Mouse (Mus musculus) hindbrain, embryonic 16.5 days (tissue): ENCODE results near the gene Klhdc8a. TPM values are rescaled to one million over a fixed set of nuclear protein-coding genes. Genes with fewer than 3 reads are reported as not detected.

Source experiments
- ATAC-seq: fragments of 200-750 bp; cut with Nextera tagmentation; 2 replicates; pipeline ENCODE4 v1.8.0; 2017; ENCODE audit warnings: moderate TSS enrichment, moderate library complexity
- H3K27ac ChIP-seq: fragments of 300-500 bp; sonication (generic); 2 replicates; pipeline ENCODE4 v1.5.1; 2014; ENCODE audit warnings: low read depth, mild to moderate bottlenecking, control low read depth, low read length, moderate library complexity
- H3K27me3 ChIP-seq: fragments of 300-500 bp; sonication (generic); replicated peaks from 2 replicates; pipeline ENCODE4 v1.6.1; 2014; ENCODE audit warnings: low read length; ENCODE audit not compliant: control insufficient read depth, insufficient read depth
- H3K36me3 ChIP-seq: fragments of 300-500 bp; sonication (generic); 2 replicates; pipeline ENCODE4 v1.6.1; 2014; ENCODE audit warnings: mild to moderate bottlenecking, low read length, moderate library complexity, mixed read lengths; ENCODE audit not compliant: control insufficient read depth, insufficient read depth
- H3K4me1 ChIP-seq: fragments of 300-500 bp; sonication (generic); 2 replicates; pipeline ENCODE4 v1.6.1; 2014; ENCODE audit warnings: low read depth, low read length; ENCODE audit not compliant: control insufficient read depth, insufficient read depth
- H3K4me2 ChIP-seq: fragments of 300-500 bp; sonication (generic); 2 replicates; pipeline ENCODE4 v1.6.1; 2014; ENCODE audit warnings: mild to moderate bottlenecking, low read length, control low read depth, moderate library complexity
- H3K4me3 ChIP-seq: fragments of 300-500 bp; sonication (generic); 2 replicates; pipeline ENCODE4 v1.5.1; 2014; ENCODE audit warnings: mild to moderate bottlenecking, low read length, control low read depth, moderate library complexity
- H3K9ac ChIP-seq: fragments of 300-500 bp; sonication (generic); 2 replicates; pipeline ENCODE4 v1.6.1; 2014; ENCODE audit warnings: low read depth, mild to moderate bottlenecking, control low read depth, low read length, moderate library complexity
- H3K9me3 ChIP-seq: fragments of 300-500 bp; sonication (generic); 2 replicates; pipeline ENCODE4 v1.6.1; 2014; ENCODE audit warnings: mild to moderate bottlenecking, low read length, moderate library complexity; ENCODE audit not compliant: control insufficient read depth
- WGBS: fragments of 180-500 bp; shearing (Covaris S2); extraction: QIAGEN DNeasy Blood & Tissue Kit; methylation state at CpG from one replicate; pipeline ENCODE4 v1.1.7; 2014; 5-methylcytosine and 5-hydroxymethylcytosine counted together
- polyA plus RNA-seq: library from polyadenylated mRNA; unstranded; fragments of >200 nt; fragmentation: Nextera tagmentation; extraction: Ambion mirVana; gene quantifications from 2 replicates; pipeline ENCODE4 v1.2.1, GENCODE M21; 2015

The Klhdc8a gene
- polyA plus RNA-seq = 8.3 and 10.0 TPM in 2 replicates

DNA sequence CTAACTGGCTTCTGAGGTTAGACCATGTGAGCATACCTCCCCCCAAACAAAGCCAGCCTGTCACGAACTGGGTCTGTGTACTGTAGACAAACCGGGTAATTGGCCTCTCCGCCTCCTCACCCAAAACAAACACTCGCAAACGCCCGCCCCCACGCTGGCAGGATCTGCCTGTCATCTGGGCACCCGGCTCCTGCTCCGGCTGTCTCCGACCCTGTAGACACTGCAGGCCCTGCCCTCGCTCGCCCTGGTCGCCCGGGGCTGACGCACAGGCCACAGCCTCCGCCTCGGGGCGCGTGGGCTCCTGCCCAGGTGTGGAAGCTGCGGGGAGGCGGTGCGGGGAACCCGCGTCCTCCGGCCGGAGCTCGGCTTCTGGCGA, at the start of gene Klhdc8a:
Gene Klhdc8a (plus strand): TSS at position 202 of the 376 bp plus-strand sequence.
- Histone ChIP-seq H3K9ac (peak within 1 kb of the TSS; percentile 88), H3K4me1 (peaks cover 24% of the 10 kb centered on the region), H3K4me3 (peak within 1 kb of the TSS; percentile 65), H3K9me3 (no peaks in the 10 kb centered on the region), H3K36me3 (no peaks in the 10 kb centered on the region), H3K27me3 (no peaks in the 10 kb centered on the region; the same call in 1 of the 2 replicates), H3K4me2 (peak within 1 kb of the TSS; percentile 98), H3K27ac (peak within 1 kb of the TSS; percentile 76)
- under 1% methylated on average over 28 of the region's 28 CpGs for WGBS
- peak; percentile 49 for ATAC-seq

DNA sequence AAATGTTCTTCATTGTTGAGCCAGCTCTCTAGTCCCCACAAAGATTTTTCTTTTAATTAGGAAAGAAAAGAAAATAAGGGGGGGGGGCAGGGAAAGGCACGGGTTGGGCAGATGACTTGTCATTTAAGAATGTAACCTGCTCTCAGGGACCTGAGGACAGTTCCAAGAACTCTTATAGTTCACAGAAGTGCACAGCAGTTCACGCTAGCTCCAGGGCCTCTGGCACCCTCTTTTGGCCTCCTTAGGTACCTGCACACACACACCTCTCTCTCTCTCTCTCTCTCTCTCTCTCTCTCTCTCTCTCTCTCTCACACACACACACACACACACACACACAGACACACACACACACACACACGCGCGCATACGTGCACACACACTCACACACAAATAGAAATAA, 44.0 kb upstream of the Klhdc8a start:
- no peak overlapping the region for H3K27ac ChIP-seq
- no peaks in the 10 kb centered on the region for H3K27me3 ChIP-seq
- H3K9me3 ChIP-seq = no peaks in the 10 kb centered on the region
- no peaks in the 10 kb centered on the region for H3K36me3 ChIP-seq
- WGBS = 77% methylated on average over 6 of the region's 6 CpGs
- no peak overlapping the region for H3K4me3 ChIP-seq
- ATAC-seq = no peak
- no peak overlapping the region for H3K9ac ChIP-seq
- H3K4me2 ChIP-seq = no peak overlapping the region
- H3K4me1 ChIP-seq = no peaks in the 10 kb centered on the region

DNA sequence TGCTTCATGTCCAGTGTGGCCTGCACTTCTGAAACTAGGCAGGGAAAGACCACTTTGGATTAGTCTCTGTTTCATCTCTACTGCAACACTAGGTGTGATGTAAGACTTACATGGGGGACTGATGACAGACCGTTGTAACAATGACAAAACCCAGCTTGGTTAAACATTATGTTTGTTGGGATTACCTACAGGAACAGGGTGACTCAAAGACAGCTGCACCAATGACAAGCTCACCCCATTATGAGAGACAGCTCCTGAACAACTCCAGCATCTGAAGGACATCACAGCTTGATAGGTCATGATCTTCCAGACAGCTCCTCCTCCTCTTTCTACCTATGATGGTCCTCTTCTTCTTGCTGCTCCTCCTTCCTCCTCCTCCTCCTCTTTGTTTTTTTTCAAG, 38.1 kb upstream of the Klhdc8a start:
- no peaks in the 10 kb centered on the region for H3K9me3 ChIP-seq
- H3K4me2 ChIP-seq = no peak overlapping the region
- no peak overlapping the region for H3K27ac ChIP-seq
- 92% methylated on average over 1 of the region's 1 CpGs for WGBS
- H3K4me1 ChIP-seq = no peaks in the 10 kb centered on the region
- no peaks in the 10 kb centered on the region for H3K27me3 ChIP-seq
- H3K9ac ChIP-seq = no peak overlapping the region
- no peak for ATAC-seq
- no peaks in the 10 kb centered on the region for H3K36me3 ChIP-seq
- H3K4me3 ChIP-seq = no peak overlapping the region

DNA sequence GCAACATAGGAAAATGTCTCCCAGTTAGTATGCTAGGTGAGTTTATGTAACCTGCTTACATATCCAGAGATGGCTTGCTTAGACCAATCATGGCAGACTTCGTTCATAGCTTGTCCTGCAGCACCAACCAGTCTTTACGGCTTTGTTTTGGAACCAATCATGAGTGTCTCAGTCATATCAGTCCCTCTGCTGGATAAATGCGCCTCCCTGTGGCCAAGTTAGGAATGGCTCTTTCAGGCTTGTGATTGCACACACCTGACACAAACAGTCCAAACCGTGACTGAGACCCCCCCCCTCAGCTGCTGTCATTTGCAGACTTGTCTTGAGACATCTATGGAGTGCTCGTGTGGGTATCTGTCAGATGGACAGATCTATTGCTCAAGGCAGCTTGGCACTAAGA, 37.4 kb upstream of the Klhdc8a start:
- Histone ChIP-seq H3K4me3 (no peak overlapping the region), H3K4me1 (no peaks in the 10 kb centered on the region), H3K9me3 (no peaks in the 10 kb centered on the region), H3K36me3 (no peaks in the 10 kb centered on the region), H3K27me3 (no peaks in the 10 kb centered on the region), H3K4me2 (no peak overlapping the region), H3K27ac (no peak overlapping the region), H3K9ac (no peak overlapping the region)
- WGBS = 70% methylated on average over 5 of the region's 5 CpGs
- no peak for ATAC-seq

DNA sequence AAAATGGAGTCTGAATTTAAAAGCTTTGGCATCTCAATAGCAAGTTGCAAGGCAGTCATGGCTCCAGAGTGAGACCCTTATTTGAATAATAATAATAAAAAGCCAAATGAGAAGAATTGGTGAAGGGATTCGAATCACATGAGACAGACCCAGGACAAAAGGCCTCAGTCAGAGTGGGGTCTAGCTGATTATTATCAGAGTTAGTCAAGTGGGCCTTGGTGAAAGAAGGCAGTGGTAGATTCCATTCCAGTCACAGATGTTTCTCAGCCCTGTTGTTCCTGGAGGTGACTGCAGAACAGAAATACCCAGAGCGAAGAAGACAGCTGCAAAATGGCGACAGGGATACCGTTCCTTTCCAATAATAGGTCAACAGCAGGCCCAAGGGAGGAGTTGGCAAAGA, 34.8 kb upstream of the Klhdc8a start:
- no peak overlapping the region for H3K4me2 ChIP-seq
- no peaks in the 10 kb centered on the region; the same call in 1 of the 2 replicates for H3K4me1 ChIP-seq
- no peak for ATAC-seq
- H3K27me3 ChIP-seq = no peaks in the 10 kb centered on the region
- H3K36me3 ChIP-seq = no peaks in the 10 kb centered on the region
- H3K4me3 ChIP-seq = no peak overlapping the region
- H3K27ac ChIP-seq = no peak overlapping the region
- H3K9ac ChIP-seq = no peak overlapping the region
- no peaks in the 10 kb centered on the region for H3K9me3 ChIP-seq
- 67% methylated on average over 4 of the region's 4 CpGs for WGBS

DNA sequence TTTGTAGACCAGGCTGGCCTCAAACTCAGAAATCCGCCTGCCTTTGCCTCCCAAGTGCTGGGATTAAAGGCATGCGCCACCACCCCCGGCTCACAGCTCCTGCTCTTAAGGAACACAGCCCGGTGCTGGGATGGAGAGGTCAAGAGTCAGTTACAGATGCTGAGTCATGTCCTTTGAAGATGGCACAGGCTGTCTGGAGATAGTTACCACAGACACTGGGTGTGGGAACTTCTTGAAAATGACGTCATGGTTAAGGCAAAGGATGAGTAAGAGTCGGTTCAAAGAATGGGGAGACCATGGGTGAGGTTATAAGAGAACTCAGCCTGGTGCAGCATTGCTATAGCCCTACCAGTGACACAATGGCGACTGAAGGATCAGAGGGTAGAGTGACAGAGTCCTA, 33.8 kb upstream of the Klhdc8a start:
- ATAC-seq = no peak

DNA sequence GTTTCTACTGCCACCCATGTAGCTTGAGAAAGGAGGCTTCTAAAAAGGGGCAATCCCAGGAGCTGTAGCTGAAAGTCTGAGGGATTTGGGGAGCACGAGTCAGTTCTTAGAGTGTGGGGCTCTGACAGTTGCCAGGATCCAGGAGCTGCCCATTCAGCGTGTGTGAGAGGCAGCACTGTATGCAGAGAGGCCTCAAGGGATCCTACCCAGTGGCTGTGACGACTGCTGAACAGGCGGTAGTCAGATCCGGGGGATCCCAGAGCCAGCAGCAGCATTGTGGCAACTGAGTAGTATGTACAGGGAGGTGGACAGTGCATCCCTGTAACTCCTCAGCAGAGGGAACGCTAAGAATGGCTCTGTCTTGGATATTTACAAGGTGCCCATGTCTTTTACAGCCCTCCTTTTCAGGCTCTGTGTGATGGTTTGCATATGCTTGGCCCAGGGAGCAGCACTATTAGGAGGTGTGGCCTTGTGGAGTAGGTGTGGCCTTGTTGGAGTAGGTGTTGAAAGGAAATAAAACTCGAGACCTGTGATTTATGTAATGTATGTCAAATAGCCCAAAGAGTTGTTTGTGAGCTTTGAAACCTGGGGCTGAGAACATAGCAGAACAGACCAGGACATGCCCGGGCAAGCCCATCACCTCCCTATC, 33.1 kb upstream of the Klhdc8a start:
- Histone ChIP-seq H3K4me2 (no peak overlapping the region), H3K4me1 (no peaks in the 10 kb centered on the region; the same call in none of the 2 replicates), H3K27ac (no peak overlapping the region), H3K36me3 (no peaks in the 10 kb centered on the region), H3K27me3 (no peaks in the 10 kb centered on the region), H3K9ac (no peak overlapping the region), H3K4me3 (no peak overlapping the region), H3K9me3 (no peaks in the 10 kb centered on the region)
- 51% methylated on average over 8 of the region's 8 CpGs for WGBS
- ATAC-seq = no peak

More for the DNA sequence above, 33.8 kb upstream of the Klhdc8a start:
- no peak overlapping the region for H3K27ac ChIP-seq
- no peaks in the 10 kb centered on the region; the same call in none of the 2 replicates for H3K4me1 ChIP-seq
- WGBS = 79% methylated on average over 7 of the region's 7 CpGs
- no peaks in the 10 kb centered on the region for H3K36me3 ChIP-seq
- H3K9me3 ChIP-seq = no peaks in the 10 kb centered on the region
- H3K9ac ChIP-seq = no peak overlapping the region
- H3K4me2 ChIP-seq = no peak overlapping the region
- no peaks in the 10 kb centered on the region for H3K27me3 ChIP-seq
- no peak overlapping the region for H3K4me3 ChIP-seq

DNA sequence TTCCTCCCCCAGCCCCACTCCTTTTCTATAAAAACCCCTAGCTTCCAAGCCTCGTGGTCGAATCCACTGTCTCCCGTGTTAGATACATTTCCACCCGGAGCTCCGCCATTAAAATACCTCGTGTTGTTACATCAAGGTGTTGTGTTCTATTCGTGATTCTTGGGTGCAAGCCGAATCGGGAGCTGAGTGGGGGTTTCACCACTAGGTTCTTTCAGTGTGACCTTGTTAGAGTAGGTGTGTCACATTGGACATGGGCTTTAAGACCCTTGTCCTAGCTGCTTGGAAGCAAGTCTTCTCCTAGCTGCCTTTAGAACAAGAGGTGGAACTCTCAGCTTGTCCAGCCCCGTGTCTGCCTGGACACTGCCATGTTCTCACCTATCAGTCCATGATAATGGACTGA, 32.5 kb upstream of the Klhdc8a start:
- H3K27me3 ChIP-seq = no peaks in the 10 kb centered on the region
- H3K36me3 ChIP-seq = no peaks in the 10 kb centered on the region
- no peak overlapping the region for H3K9ac ChIP-seq
- ATAC-seq = no peak
- H3K4me1 ChIP-seq = no peaks in the 10 kb centered on the region; the same call in none of the 2 replicates
- no peaks in the 10 kb centered on the region for H3K9me3 ChIP-seq
- no peak overlapping the region for H3K4me2 ChIP-seq
- no peak overlapping the region for H3K4me3 ChIP-seq
- no peak overlapping the region for H3K27ac ChIP-seq
- 92% methylated on average over 10 of the region's 10 CpGs for WGBS

DNA sequence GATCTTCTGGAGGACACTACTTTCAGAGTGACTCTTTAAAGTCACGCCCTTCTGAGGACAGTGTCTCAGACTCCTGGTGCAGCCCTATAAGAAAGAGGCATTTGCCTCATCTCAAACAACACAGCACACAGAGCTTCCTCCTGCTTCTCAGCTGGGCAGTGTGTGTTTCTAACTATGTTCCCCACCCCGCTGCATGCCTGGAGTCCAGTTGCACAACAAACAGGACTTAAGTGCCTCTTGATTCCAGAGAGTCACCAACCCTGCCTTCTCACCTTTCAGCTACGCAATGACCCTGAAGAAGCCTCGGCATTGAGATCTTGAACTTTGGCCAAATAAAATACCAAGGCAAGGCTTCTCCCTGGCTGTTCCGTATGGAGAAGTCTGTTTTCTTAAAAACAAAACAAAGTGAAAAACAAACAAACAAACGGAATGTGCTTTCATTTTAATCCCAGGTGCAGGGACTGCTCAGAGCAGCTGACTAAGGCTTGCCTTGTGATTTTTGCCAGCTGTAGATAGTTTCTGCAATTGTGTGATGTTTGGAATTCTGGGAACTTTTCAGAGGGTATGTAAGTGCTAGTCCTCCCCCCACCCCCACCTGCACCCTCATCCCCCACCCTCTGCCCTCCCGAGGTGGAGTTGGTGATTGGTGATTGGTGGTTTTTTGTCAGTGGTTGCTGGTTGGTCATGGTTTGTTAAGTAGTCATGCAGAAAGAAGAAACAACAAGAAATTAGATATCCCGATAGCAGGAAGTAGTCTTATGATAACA, 31.5 kb upstream of the Klhdc8a start:
- Histone ChIP-seq H3K4me1 (no peaks in the 10 kb centered on the region; the same call in none of the 2 replicates), H3K4me3 (no peak overlapping the region), H3K27ac (no peak overlapping the region), H3K27me3 (no peaks in the 10 kb centered on the region), H3K9ac (no peak overlapping the region), H3K9me3 (no peaks in the 10 kb centered on the region), H3K4me2 (no peak overlapping the region), H3K36me3 (no peaks in the 10 kb centered on the region)
- WGBS = 61% methylated on average over 8 of the region's 8 CpGs
- no peak for ATAC-seq
